Mouse (Mus musculus): ENCODE measurements around the gene Als2.

DNA sequence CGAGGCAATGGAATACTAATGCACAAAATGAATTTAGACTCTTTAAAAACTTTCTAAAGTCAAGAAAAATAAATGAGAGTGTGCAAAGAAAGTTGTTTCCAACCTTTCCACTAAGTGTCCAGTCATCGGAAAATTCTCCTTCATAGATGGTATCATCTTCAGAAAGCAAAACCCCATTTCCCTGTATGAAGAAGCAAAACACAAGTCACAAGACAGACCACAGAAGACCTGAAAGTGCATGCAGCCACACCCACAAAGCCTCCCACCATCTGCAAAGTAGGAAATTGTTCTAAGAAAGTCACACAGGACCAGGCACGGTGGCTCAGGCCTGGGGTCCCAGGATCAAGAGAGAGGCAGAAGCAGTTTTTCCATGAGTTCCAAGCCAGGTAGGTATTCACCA, 57.0 kb downstream of the Als2 start:
- TF ChIP-seq EP300 (IDR thresholded peaks at IDR 0.05; ENCODE audit: low read depth) (no peak), CTCF (IDR thresholded peaks at IDR 0.05; ENCODE audit: low read depth) (no peak)

Data from liver, embryonic 14.5 days (tissue).